Mouse (Mus musculus) ovary, postnatal 36 days (tissue): ENCODE measurements at regions not wholly inside any gene's neighbourhood (a gene's known extent, or its start where the extent isn't known, plus 50 kb on each side); places are given as distances from the start of the nearest gene placed in this dataset.

Experiments
- DNase-seq: peaks from one replicate; pipeline ENCODE4 v3.0.0; 2022; ENCODE audit warnings: low spot score, mixed read lengths

GRCm38 (mm10) chr14:80901346-80901745, 917.5 kb downstream of the Olfm4 start:
- no peak for DNase-seq

DNA sequence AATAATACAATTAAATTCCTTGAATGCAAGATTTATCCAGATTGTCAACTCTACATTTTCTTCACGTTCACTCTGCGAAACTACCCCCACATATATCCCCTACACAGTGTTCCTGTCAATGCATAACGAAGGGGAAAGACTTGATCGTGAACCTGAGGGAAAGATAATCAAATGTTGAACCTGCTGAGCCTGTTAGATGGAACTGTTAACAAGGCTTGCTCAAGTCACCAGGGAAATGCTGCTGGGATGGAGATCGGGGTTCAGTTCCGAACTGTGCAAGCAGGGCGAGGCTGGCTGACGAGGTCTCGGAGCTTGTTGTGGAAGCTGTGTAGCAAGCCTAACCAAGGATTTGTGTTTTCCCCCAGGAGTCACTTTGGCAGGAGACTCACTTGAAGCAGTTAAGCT, 917.9 kb downstream of the Olfm4 start:
- no peak for DNase-seq

DNA sequence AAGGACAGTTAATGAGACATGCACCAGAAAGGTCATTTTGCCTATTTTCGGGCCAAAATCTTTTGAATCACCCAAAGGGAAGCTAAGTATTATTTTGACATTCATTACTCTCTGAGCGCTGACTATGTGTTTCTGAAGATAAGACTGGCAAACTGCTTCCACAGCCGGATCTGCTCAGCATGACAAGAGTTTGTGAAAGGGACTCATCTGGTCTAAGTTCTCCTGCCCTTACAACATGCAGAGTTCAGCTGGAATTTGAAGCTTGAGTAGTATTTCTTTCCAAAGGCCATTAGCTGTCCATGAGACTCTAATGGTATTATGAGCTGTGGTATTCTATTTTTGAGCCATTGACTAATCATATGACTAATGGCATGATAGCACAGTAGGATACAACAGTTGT, 932.1 kb downstream of the Olfm4 start:
- DNase-seq, result no peak

GRCm38 (mm10) chr14:80923732-80924131, 939.9 kb downstream of the Olfm4 start:
- no peak for DNase-seq

- DNase-seq, result no peak
These were observed 976.1 kb downstream of the Olfm4 start for GRCm38 (mm10) chr14:80959966-80960365.

GRCm38 (mm10) chr14:80975795-80976194, 991.9 kb downstream of the Olfm4 start:
- DNase-seq, result no peak

DNA sequence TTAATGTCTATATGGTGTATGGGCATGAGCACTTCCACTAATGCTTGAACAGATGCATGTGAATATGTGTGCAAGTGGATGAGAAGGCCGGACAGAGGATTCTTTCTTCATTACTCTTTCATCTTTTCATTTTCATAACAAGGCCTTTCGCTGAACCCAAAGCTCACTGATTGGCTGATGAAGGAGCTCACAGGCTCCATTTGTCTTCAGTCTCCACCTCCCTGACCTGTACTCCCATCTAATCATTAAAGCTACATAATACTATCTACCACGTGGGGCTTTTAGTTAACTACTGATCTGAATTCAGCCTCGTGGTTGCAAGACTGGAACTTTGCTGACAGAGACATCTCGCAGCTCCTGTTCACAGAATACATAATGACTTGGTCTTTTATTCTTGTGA, 992.8 kb downstream of the Olfm4 start:
- no peak for DNase-seq

- peak; percentile 41 for DNase-seq
These were observed 995.6 kb downstream of the Olfm4 start for GRCm38 (mm10) chr14:80979475-80979874.

- no peak for DNase-seq
These were observed 1006.3 kb downstream of the Olfm4 start for GRCm38 (mm10) chr14:80990192-80990591.

DNA sequence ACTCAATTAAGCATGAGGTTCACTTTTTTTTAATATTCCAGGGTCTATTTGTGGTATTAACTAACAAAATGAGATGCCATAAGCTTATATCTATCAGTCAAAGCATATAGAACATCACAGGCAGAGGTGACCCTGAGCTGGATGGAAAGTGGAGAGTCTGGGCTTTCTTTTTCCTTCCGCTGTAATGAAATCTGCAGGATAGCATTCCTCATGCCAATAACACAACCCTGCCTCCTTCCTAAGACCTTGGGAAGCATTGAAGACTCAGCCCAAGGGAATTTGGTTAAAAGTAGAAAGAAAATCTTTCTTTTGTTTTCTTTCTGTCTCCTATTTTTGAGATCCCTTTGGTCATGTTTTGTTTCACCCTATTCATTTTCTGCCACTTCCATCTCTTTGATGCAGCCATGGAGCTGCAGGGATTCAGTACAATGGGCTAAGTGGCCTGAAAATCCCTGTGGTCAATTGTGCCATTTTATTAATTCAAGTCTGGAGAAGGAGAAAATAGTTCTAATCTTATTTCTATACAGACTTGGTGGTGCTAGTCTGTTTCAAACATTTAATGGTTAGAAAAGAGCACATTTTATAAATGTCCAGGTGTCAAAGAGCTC, 1006.9 kb downstream of the Olfm4 start:
- DNase-seq, result no peak

GRCm38 (mm10) chr14:80999030-80999429, 1015.1 kb downstream of the Olfm4 start:
- DNase-seq, result no peak

DNA sequence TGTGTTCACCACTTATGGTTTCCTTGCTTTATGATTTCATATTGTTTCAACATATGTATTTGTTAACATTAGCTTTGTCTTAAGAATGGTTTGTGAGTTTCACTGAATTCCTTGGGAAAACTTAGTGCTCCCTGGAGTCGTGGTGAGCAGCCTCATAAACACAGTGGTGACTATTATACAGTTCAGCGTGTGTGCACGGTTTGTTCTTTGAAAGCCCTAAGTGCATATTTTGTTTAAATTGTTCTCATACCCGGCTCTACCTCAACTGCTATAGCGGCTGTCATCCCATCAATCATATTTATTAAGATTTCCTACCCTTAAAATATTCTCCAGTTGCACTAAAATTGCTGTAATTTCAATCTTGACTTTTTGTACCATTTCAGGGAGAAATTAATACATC, 1029.3 kb downstream of the Olfm4 start:
- no peak for DNase-seq

- DNase-seq, result no peak
These were observed 1047.6 kb downstream of the Olfm4 start for GRCm38 (mm10) chr14:81031475-81031874.

- DNase-seq, result no peak
These were observed 1053.8 kb downstream of the Olfm4 start for GRCm38 (mm10) chr14:81037635-81038034.

- DNase-seq, result no peak
These were observed 1054.2 kb downstream of the Olfm4 start for GRCm38 (mm10) chr14:81038045-81038444.
